Mouse (Mus musculus): Measurements from ENCODE around the gene Cap2. TPM values are rescaled to one million over a fixed set of nuclear protein-coding genes. Genes with fewer than 3 reads are reported as not detected.

Cap2 gene
- polyA plus RNA-seq, 1 experiment = 0.16 TPM

DNA sequence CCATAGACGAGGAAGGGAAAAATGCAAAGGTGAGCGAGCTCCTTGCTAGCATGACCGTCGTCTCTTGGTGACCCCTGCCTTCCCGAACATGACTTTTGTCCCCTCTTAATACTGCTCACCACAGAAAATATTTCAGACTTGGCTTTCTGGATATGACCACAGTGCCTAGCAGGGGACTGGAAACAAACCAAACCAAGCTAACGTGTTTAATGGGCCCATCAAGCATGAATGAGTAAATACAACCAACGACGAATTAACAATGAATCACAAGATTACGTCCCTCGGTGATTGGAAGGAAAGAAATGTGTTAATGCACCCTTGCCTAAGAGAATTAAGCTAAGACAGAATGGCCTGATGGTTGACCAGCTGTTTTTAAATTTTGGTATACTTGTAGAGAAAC, 13.9 kb downstream of the Cap2 start:
- H3K79me2 ChIP-seq (ENCODE audit: control insufficient read depth, insufficient read depth) = no peaks in the 10 kb centered on the region
- no peak for TF ChIP-seq USF1 (IDR thresholded peaks at IDR 0.05; ENCODE audit: low read depth)
- TF ChIP-seq MYOG (IDR thresholded peaks at IDR 0.05; ENCODE audit: control insufficient read depth, extremely low read depth, insufficient read length) = no peak
- TF ChIP-seq MAX (IDR thresholded peaks at IDR 0.05) = no peak
- TF ChIP-seq CTCF (IDR thresholded peaks at IDR 0.05; ENCODE audit: control insufficient read depth, insufficient read depth, insufficient read length) = no peak
- TF ChIP-seq FOSL1 (IDR thresholded peaks at IDR 0.05; ENCODE audit: insufficient read depth, low read length, poor library complexity, severe bottlenecking) = no peak
- no peak for TF ChIP-seq MYOD1 (IDR thresholded peaks at IDR 0.05; ENCODE audit: control insufficient read depth, insufficient read length, low read depth)
- TF ChIP-seq CEBPB (IDR thresholded peaks at IDR 0.05; ENCODE audit: low read depth) = no peak
- H3K79me3 ChIP-seq (ENCODE audit: low read depth) = no peaks in the 10 kb centered on the region
- no peaks in the 10 kb centered on the region for H3K27me3 ChIP-seq (ENCODE audit: control insufficient read depth, insufficient read depth, insufficient read length)
- H3ac ChIP-seq (ENCODE audit: control insufficient read depth, insufficient read length, low read depth) = no peak overlapping the region
- no peaks in the 10 kb centered on the region for H3K36me3 ChIP-seq (ENCODE audit: control insufficient read depth, insufficient read depth)
- no peak overlapping the region for H3K4me3 ChIP-seq (ENCODE audit: insufficient read depth, poor library complexity, severe bottlenecking)

DNA sequence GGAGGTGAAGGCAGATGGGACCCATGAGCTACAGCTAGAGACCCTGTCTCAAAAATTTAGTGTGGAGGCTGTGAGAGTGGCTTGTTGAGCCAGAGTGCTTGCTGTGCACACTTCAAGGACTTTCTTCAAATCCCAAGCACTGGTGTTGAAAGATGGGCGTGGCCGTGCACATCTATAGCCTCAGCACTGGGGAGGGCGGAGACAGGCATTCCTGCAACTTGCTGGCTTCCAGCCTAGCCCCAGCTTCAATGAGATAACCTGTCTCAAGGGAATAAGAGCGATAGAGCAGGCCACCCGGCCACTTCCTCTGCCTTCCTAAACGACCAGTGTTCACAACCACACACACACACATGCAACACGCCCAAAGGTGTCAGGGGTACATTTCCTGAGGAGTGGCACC, 14.5 kb downstream of the Cap2 start:
- H3K79me2 ChIP-seq (ENCODE audit: control insufficient read depth, insufficient read depth) = no peaks in the 10 kb centered on the region
- no peaks in the 10 kb centered on the region for H3K79me3 ChIP-seq (ENCODE audit: low read depth)
- no peak overlapping the region for H3ac ChIP-seq (ENCODE audit: control insufficient read depth, insufficient read length, low read depth)
- TF ChIP-seq MYOD1 (IDR thresholded peaks at IDR 0.05; ENCODE audit: control insufficient read depth, insufficient read length, low read depth) = no peak
- no peak for TF ChIP-seq FOSL1 (IDR thresholded peaks at IDR 0.05; ENCODE audit: insufficient read depth, low read length, poor library complexity, severe bottlenecking)
- no peak for TF ChIP-seq CEBPB (IDR thresholded peaks at IDR 0.05; ENCODE audit: low read depth)
- TF ChIP-seq MYOG (IDR thresholded peaks at IDR 0.05; ENCODE audit: control insufficient read depth, extremely low read depth, insufficient read length) = no peak
- no peak for TF ChIP-seq CTCF (IDR thresholded peaks at IDR 0.05; ENCODE audit: control insufficient read depth, insufficient read depth, insufficient read length)
- TF ChIP-seq MAX (IDR thresholded peaks at IDR 0.05) = no peak
- no peak for TF ChIP-seq USF1 (IDR thresholded peaks at IDR 0.05; ENCODE audit: low read depth)
- no peaks in the 10 kb centered on the region for H3K27me3 ChIP-seq (ENCODE audit: control insufficient read depth, insufficient read depth, insufficient read length)
- H3K36me3 ChIP-seq (ENCODE audit: control insufficient read depth, insufficient read depth) = no peaks in the 10 kb centered on the region
- H3K4me3 ChIP-seq (ENCODE audit: insufficient read depth, poor library complexity, severe bottlenecking) = no peak overlapping the region

GRCm38 (mm10) chr13:46517211-46517685, 15.6 kb downstream of the Cap2 start:
- Histone ChIP-seq H3K27me3 (ENCODE audit: control insufficient read depth, insufficient read depth, insufficient read length) (no peaks in the 10 kb centered on the region), H3K4me3 (ENCODE audit: insufficient read depth, poor library complexity, severe bottlenecking) (no peak overlapping the region), H3K79me2 (ENCODE audit: control insufficient read depth, insufficient read depth) (no peaks in the 10 kb centered on the region), H3ac (ENCODE audit: control insufficient read depth, insufficient read length, low read depth) (no peak overlapping the region), H3K79me3 (ENCODE audit: low read depth) (no peaks in the 10 kb centered on the region), H3K36me3 (ENCODE audit: control insufficient read depth, insufficient read depth) (no peaks in the 10 kb centered on the region)
- no peak for TF ChIP-seq CEBPB (IDR thresholded peaks at IDR 0.05; ENCODE audit: low read depth)
- TF ChIP-seq CTCF (IDR thresholded peaks at IDR 0.05; ENCODE audit: control insufficient read depth, insufficient read depth, insufficient read length) = no peak
- no peak for TF ChIP-seq MAX (IDR thresholded peaks at IDR 0.05)
- TF ChIP-seq USF1 (IDR thresholded peaks at IDR 0.05; ENCODE audit: low read depth) = no peak
- TF ChIP-seq MYOD1 (IDR thresholded peaks at IDR 0.05; ENCODE audit: control insufficient read depth, insufficient read length, low read depth) = no peak
- no peak for TF ChIP-seq MYOG (IDR thresholded peaks at IDR 0.05; ENCODE audit: control insufficient read depth, extremely low read depth, insufficient read length)

DNA sequence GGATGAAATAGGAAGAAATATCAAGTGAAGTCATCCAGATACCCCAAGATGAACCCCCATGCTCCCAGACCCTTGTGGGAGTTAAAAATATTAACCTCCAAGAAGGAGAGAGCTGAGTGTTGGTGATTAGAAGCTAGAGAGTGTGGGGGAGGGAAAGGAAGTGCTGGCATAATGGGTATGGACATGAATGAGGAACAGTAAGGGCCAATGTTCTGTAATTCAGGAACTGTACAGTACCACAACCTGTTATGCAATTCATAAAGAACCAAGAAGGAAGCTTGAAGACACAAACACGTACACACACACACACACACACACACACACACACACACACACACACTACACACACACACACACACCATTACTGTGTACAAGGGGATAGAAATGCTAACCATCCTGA, 19.8 kb downstream of the Cap2 start:
- Histone ChIP-seq H3ac (ENCODE audit: control insufficient read depth, insufficient read length, low read depth) (no peak overlapping the region), H3K79me3 (ENCODE audit: low read depth) (no peaks in the 10 kb centered on the region), H3K27me3 (ENCODE audit: control insufficient read depth, insufficient read depth, insufficient read length) (no peaks in the 10 kb centered on the region), H3K79me2 (ENCODE audit: control insufficient read depth, insufficient read depth) (no peaks in the 10 kb centered on the region), H3K36me3 (ENCODE audit: control insufficient read depth, insufficient read depth) (no peaks in the 10 kb centered on the region), H3K4me3 (ENCODE audit: insufficient read depth, poor library complexity, severe bottlenecking) (no peak overlapping the region)
- TF ChIP-seq USF1 (IDR thresholded peaks at IDR 0.05; ENCODE audit: low read depth) = no peak
- TF ChIP-seq MYOD1 (IDR thresholded peaks at IDR 0.05; ENCODE audit: control insufficient read depth, insufficient read length, low read depth) = no peak

- Histone ChIP-seq H3K27me3 (ENCODE audit: control insufficient read depth, insufficient read depth, insufficient read length) (no peaks in the 10 kb centered on the region), H3K36me3 (ENCODE audit: control insufficient read depth, insufficient read depth) (no peaks in the 10 kb centered on the region), H3K79me3 (ENCODE audit: low read depth) (no peaks in the 10 kb centered on the region), H3K79me2 (ENCODE audit: control insufficient read depth, insufficient read depth) (no peaks in the 10 kb centered on the region), H3K4me3 (ENCODE audit: insufficient read depth, poor library complexity, severe bottlenecking) (no peak overlapping the region), H3ac (ENCODE audit: control insufficient read depth, insufficient read length, low read depth) (no peak overlapping the region)
- TF ChIP-seq CTCF (IDR thresholded peaks at IDR 0.05; ENCODE audit: control insufficient read depth, insufficient read depth, insufficient read length) (no peak), FOSL1 (IDR thresholded peaks at IDR 0.05; ENCODE audit: insufficient read depth, low read length, poor library complexity, severe bottlenecking) (no peak), CEBPB (IDR thresholded peaks at IDR 0.05; ENCODE audit: low read depth) (no peak), USF1 (IDR thresholded peaks at IDR 0.05; ENCODE audit: low read depth) (no peak), MYOG (IDR thresholded peaks at IDR 0.05; ENCODE audit: control insufficient read depth, extremely low read depth, insufficient read length) (no peak), MAX (IDR thresholded peaks at IDR 0.05) (no peak), MYOD1 (IDR thresholded peaks at IDR 0.05; ENCODE audit: control insufficient read depth, insufficient read length, low read depth) (no peak)
These were observed 21.1 kb downstream of the Cap2 start for GRCm38 (mm10) chr13:46522798-46523197.

- TF ChIP-seq USF1 (IDR thresholded peaks at IDR 0.05; ENCODE audit: low read depth) (no peak), CTCF (IDR thresholded peaks at IDR 0.05; ENCODE audit: control insufficient read depth, insufficient read depth, insufficient read length) (no peak), MYOG (IDR thresholded peaks at IDR 0.05; ENCODE audit: control insufficient read depth, extremely low read depth, insufficient read length) (no peak)
- Histone ChIP-seq H3K36me3 (ENCODE audit: control insufficient read depth, insufficient read depth) (no peaks in the 10 kb centered on the region), H3K27me3 (ENCODE audit: control insufficient read depth, insufficient read depth, insufficient read length) (no peaks in the 10 kb centered on the region), H3K79me2 (ENCODE audit: control insufficient read depth, insufficient read depth) (no peaks in the 10 kb centered on the region), H3ac (ENCODE audit: control insufficient read depth, insufficient read length, low read depth) (no peak overlapping the region), H3K4me3 (ENCODE audit: insufficient read depth, poor library complexity, severe bottlenecking) (no peak overlapping the region), H3K79me3 (ENCODE audit: low read depth) (no peaks in the 10 kb centered on the region)
These were observed 21.6 kb downstream of the Cap2 start for GRCm38 (mm10) chr13:46523235-46523634.

All from C2C12 (cell line).